Mouse (Mus musculus) mature B cell (primary cell): ENCODE results near the gene Hsd11b1.

ENCODE experiments used
- in situ Hi-C: fragments of 300-500 bp; cut with MboI; formaldehyde crosslinking; loops from 2 replicates; pipeline ENCODE4 v1.14.3; 2019

Hsd11b1 gene

DNA sequence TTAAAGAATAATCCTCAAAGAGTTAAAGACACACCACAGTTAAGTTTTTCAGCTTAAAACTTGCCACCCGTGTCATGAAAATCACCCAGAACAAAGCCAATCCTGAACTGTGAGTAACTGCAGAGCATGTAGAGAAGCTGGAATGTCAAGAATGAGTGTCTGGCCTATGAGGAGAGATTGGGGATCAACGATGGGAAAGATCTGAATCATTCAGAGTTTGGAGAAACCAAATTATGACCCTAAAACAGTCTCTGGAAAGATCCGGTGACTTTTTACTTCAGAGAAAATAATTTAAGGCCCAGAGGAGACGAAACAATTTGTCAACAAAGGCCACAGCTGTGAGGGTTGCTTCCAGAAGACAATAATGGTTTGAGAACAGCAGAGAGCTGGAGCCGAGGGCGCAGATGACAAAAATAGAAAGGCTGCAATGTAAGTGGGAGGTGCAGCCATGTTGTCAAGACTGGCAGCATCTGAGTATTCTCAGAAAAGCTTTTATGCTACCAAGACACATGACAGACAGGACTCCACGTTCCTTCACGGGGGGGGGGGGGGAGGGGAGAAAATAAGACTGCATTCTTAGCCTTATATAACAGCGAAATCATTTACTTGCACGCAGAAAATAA, 20.2 kb downstream of the Hsd11b1 start:
- in situ Hi-C loops: no loop called here

DNA sequence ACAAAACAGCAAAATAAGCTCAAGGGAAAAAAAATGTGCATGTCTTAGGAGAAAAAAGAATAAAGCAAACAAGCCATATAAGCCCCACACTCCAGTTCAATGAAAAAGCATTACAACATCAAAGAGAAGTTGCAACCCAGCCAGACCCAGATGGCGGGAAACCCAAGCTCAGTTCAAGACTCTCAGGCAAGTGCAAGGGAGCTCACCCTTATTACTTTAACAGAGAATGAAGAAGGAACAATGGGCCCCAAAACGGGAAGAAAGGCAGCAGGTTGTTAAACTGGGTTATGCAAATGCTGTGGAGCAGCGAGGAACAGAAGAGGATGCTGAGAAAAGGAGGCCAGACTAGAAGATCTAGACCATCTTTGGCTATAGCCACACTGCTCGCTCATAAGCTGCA, 21.0 kb downstream of the Hsd11b1 start:
- in situ Hi-C loops: no loop called here

GRCm38 (mm10) chr1:193242238-193242637, 21.6 kb downstream of the Hsd11b1 start:
- in situ Hi-C loops: no loop called here

- in situ Hi-C loops: no loop called here
Observed at GRCm38 (mm10) chr1:193241436-193241835, 22.4 kb downstream of the Hsd11b1 start.

GRCm38 (mm10) chr1:193238426-193238825, 25.4 kb downstream of the Hsd11b1 start:
- in situ Hi-C loops: no loop called here

DNA sequence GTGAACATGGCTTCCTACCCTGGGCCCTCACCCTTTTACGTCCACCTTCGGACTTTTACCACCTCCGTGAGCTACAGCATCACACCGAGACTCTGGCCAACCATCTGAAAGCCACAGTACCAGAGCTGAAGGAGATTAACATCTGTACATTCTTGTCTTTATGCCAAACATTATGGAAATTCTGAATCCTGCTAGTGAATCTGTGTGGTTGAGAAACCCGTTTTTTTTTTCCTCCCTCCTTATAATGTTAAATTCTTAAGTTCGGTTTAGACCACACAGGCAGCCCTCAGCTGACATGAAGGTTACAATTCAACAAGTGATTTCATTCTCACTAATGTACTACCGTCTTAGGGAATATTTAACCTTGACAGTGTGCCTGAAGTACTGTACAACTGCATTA, 28.9 kb downstream of the Hsd11b1 start:
- in situ Hi-C loops: no loop called here

- in situ Hi-C loops: no loop called here
Observed at GRCm38 (mm10) chr1:193234130-193234645, 29.7 kb downstream of the Hsd11b1 start.

GRCm38 (mm10) chr1:193232732-193233131, 31.1 kb downstream of the Hsd11b1 start:
- in situ Hi-C loops: no loop called here

DNA sequence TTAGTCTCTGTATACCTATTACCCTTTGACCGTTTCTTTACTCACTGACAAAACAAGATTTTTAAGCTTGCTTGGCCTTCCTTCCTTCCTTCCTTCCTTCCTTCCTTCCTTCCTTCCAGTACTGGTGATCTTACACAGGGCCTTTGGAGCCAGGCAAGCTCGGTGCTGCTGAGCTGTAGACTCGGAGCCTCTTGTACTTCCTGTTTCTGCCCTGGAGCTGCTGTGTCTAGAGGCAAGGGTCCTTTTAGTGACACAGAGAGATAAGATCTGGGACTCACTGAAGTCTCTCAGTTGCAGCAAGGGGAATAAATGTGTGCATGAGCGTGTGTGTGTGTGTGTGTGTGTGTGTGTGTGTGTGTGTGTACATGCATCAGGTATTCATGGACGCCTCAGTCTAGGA, 32.9 kb downstream of the Hsd11b1 start:
- in situ Hi-C loops: no loop called here

DNA sequence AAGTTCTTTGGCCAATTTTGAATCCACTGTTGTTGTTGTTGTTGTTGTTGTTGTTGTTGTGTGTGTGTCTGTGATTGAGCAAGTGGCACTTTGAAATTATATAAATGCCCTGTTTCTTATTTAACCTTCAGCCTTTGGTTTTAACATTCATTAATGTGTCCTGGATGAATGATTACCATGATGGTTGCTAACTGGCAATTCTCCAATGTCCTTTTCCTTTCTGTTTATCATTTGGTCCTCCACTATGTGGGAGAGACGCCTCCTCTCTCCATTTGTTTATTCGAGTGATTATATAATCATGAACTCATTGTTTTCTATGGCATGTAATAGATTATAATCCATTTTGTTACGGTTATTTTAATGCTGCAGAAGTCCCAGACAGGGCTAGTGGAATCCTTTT, 33.3 kb downstream of the Hsd11b1 start:
- in situ Hi-C loops: no loop called here

DNA sequence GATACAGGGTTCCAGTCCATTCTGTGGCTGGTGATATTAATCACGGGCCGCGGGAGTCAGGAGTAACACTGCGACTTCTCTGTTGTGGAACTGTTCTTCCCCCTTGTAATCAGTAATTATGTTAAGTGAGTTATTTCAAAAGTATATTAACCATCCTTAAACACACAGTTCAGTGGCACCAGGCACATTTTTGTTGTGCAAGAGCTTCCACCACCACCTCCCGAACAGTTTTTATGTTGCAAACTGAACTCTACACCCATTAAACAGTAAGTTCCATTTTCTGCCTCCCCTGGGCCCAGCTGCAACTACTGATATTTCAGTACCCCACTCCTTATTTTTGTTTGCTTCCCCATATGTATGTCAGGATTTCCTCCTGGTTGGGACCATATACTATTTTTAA, 34.3 kb downstream of the Hsd11b1 start:
- in situ Hi-C loops: no loop called here

GRCm38 (mm10) chr1:193227537-193227936, 36.3 kb downstream of the Hsd11b1 start:
- in situ Hi-C loops: no loop called here

DNA sequence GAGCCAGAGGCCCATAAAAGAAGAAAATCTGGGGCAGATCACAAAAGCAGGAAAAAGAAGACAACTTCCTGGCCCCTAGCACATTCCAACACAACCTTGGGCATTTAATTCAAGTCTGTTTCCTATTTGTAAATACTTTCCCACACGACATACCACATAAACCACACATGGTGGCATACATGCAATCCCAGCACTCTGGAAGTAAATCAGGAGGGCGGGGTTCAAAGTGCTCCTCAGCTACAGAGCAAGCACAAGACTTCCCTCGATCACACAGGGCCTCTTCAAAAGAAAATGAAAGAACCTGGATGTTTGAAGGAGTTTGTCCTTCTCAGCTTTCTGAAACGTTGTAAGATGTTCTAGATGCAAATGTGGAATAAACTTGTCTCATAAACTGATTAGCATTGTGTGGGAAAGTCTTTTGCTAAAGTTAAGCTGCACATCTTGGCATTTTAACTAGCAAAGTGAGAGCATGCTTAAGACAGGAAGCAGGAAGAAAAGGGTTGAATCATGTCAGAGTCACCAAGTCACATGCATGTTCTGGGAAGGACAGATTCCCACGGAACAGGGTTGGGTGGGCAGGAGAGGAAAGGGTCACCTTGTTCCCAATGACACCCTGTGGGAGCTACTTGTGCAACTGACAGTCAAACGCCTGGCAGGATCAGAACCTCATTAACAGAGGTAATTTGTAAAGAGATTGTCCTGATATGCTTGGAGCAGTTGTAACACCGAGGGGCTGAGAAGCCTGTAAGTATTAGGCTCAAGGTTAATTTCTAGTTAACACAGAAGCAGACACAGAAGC, 37.0 kb downstream of the Hsd11b1 start:
- in situ Hi-C loops: no loop called here

- in situ Hi-C loops: no loop called here
Observed at GRCm38 (mm10) chr1:193226114-193226513, 37.8 kb downstream of the Hsd11b1 start.

DNA sequence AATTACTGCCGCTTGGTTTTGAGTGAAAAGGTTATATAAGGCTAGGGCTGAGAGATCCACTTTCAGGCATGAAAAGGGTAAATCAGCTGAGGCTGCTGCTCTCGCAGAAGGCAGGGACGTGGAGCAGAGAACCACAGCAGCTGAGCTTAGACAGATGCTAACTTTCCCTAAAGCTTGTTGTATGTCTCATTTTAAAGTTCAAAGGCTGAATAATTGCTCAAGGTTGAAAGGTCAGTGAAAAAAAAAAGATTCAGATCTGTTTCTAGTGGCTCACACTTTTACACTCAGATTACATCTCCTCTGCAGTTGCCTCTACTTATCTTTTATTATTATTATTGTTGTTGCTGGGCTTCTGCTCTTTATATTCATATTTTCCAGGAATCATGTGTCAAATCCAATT, 38.3 kb downstream of the Hsd11b1 start:
- in situ Hi-C loops: no loop called here

- in situ Hi-C loops: no loop called here
Observed at GRCm38 (mm10) chr1:193220408-193220807, 43.5 kb downstream of the Hsd11b1 start.

DNA sequence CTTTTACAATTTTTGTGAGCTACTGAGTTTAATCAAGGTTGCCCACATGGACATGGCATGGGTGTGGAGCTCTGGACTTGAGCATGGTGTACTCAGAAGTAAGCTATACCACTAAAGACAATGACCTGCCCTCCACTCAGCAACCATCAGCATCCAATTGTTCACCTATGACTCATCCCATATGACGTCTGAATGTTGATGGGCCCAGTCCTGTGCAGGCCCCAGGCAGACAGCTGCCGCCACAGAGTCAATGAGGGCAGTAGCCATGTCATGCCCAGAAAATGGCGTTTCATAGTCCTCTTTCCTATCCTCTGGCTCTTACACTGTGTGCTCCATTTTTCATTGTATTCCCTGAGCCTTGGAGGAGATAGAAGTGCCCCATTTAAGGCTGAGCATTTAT, 47.9 kb downstream of the Hsd11b1 start:
- in situ Hi-C loops: loop anchor here (10.0 kb wide), 1 partner anchor 159 kb away; the partner anchor contains the start of gene Camk1g

- in situ Hi-C loops: loop anchor here (10.0 kb wide), 1 partner anchor 161 kb away; the partner anchor contains the start of gene Camk1g
Observed at GRCm38 (mm10) chr1:193214053-193214452, 49.8 kb downstream of the Hsd11b1 start.

GRCm38 (mm10) chr1:193211371-193211770, 52.5 kb downstream of the Hsd11b1 start:
- in situ Hi-C loops: loop anchor here (10.0 kb wide), 1 partner anchor 163 kb away; the partner anchor contains the start of gene Camk1g

DNA sequence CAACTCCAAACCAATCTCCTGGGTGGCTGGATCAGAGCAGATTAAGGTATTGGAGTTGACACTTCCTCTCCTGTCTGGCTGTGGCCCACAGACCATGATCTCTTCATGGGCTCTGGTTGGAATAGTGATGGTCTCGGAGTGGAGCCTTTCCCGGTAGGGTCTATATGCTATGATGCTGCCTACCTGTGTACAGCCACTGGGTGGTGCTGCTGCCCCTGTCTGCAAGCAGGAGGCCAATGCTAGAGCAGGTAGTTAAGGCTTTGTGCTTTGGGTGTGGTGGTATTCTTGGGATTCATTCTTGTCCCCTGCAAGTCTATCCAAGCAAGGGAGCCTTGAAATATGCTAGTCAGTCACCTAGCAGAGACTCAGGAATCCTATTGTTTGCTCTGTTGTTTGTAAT, 55.7 kb downstream of the Hsd11b1 start:
- in situ Hi-C loops: loop anchor here (5.0 kb wide), 1 partner anchor 119 kb away; no protein-coding TSS in a partner anchor

DNA sequence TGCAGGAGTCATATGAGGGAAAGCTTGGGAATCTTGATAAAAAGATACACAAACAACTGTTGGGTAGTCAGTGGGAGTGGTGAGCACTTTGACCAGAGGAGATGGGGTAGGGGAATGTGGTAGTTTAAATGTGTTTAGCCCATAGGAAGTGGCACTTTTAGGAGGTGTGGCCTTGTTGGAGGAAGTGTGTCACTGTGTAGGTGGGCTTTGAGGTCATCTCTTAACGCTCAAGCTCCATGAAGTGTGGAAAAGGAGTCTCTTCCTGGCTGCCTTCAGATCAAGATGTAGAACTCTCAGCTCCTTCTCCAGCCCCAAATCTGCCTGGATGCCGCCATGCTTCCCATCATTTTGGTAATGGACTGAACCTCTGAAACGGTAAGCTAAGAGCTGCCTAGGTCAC, 56.4 kb downstream of the Hsd11b1 start, which contains the start of gene Lamb3:
Gene Lamb3 (plus strand): TSS at position 197 of the 400 bp plus-strand sequence.
- in situ Hi-C loops: loop anchor here (5.0 kb wide), 1 partner anchor 120 kb away; no protein-coding TSS in a partner anchor

GRCm38 (mm10) chr1:193205431-193205830, 58.4 kb downstream of the Hsd11b1 start:
- in situ Hi-C loops: loop anchor here (5.0 kb wide), 1 partner anchor 122 kb away; no protein-coding TSS in a partner anchor

DNA sequence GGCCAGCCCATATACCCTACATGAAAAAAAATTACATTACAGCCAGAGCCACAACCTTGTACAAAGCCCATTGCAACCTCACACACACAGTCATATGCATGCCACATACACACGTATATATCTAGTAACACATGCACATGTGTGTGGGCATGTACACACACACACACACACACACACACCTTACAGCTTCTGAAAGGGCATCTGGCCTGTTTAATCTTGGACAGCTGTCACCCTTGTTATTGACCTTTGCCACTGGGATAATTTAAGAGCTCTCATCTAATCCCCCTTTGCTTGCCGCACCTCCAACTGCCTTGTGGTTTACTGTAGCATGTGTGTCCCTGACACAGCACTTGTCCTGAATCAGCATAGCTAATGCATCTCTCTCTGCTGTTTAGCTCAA, 60.1 kb downstream of the Hsd11b1 start:
- in situ Hi-C loops: no loop called here
